Mouse (Mus musculus) cortical plate, adult 2 months (tissue): Measurements from ENCODE around the gene Rnf152. TPM values are rescaled to one million over a fixed set of nuclear protein-coding genes. Genes with fewer than 3 reads are reported as not detected.

ENCODE experiments used
- H3K27ac ChIP-seq: fragments of 200-500 bp; 2 replicates; pipeline ENCODE4 v1.5.1; 2012; ENCODE audit warnings: low read length, control low read depth, inconsistent platforms; ENCODE audit not compliant: insufficient read depth
- H3K4me1 ChIP-seq: fragments of 200-500 bp; 2 replicates; pipeline ENCODE4 v1.6.1; 2011; ENCODE audit warnings: low read length; ENCODE audit not compliant: control insufficient read depth, insufficient read depth
- H3K4me3 ChIP-seq: fragments of 200-500 bp; 2 replicates; pipeline ENCODE4 v1.5.1; 2011; ENCODE audit warnings: mild to moderate bottlenecking, low read length, control low read depth; ENCODE audit not compliant: insufficient read depth
- CTCF ChIP-seq: fragments of 200-500 bp; IDR thresholded peaks from 2 replicates; pipeline ENCODE4 v1.5.1; 2011; ENCODE audit warnings: mild to moderate bottlenecking, control low read depth, low read length; ENCODE audit not compliant: insufficient read depth; ENCODE audit errors: extremely low read depth
- POLR2A ChIP-seq: fragments of 200-500 bp; IDR thresholded peaks from 2 replicates; pipeline ENCODE4 v1.6.1; 2011; ENCODE audit warnings: mild to moderate bottlenecking, low read length, control low read depth; ENCODE audit not compliant: insufficient read depth; ENCODE audit errors: extremely low read depth
- polyA plus RNA-seq: library from polyadenylated mRNA; depleted of rRNA; stranded (reverse); fragments of >200 nt; gene quantifications from 2 replicates; pipeline ENCODE4 v1.2.3, GENCODE M21; 2012

Rnf152 gene
- polyA plus RNA-seq, 1 experiment: 4.2 TPM

- H3K4me1 ChIP-seq: peaks cover 2% of the 10 kb centered on the region; the same call in 1 of the 2 replicates
- TF ChIP-seq CTCF (no peak), POLR2A (no peak)
Observed at GRCm38 (mm10) chr1:105281277-105281676, 75.2 kb downstream of the Rnf152 start.

GRCm38 (mm10) chr1:105280160-105280559 lies 76.3 kb downstream of the Rnf152 start:
- Histone ChIP-seq H3K27ac (no peak overlapping the region), H3K4me3 (no peak overlapping the region), H3K4me1 (peaks cover 3% of the 10 kb centered on the region; the same call in 1 of the 2 replicates)
- TF ChIP-seq POLR2A: no peak
- no peak for TF ChIP-seq CTCF

More at GRCm38 (mm10) chr1:105281277-105281676, 75.2 kb downstream of the Rnf152 start:
- H3K27ac ChIP-seq: no peak overlapping the region
- H3K4me3 ChIP-seq: no peak overlapping the region

- Histone ChIP-seq H3K4me3 (no peak overlapping the region), H3K27ac (no peak overlapping the region), H3K4me1 (peaks cover 4% of the 10 kb centered on the region; the same call in 1 of the 2 replicates)
- TF ChIP-seq CTCF: no peak
- TF ChIP-seq POLR2A: no peak
Observed at GRCm38 (mm10) chr1:105274500-105275194, 81.9 kb downstream of the Rnf152 start.

- Histone ChIP-seq H3K4me1 (peaks cover 4% of the 10 kb centered on the region; the same call in 1 of the 2 replicates), H3K27ac (no peak overlapping the region), H3K4me3 (no peak overlapping the region)
- TF ChIP-seq CTCF (no peak), POLR2A (no peak)
Observed at GRCm38 (mm10) chr1:105271104-105271503, 85.4 kb downstream of the Rnf152 start.

GRCm38 (mm10) chr1:105263283-105264033 lies 93.1 kb downstream of the Rnf152 start:
- H3K4me1 ChIP-seq: no peaks in the 10 kb centered on the region
- TF ChIP-seq CTCF (no peak), POLR2A (no peak)
- H3K27ac ChIP-seq: no peak overlapping the region
- H3K4me3 ChIP-seq: no peak overlapping the region

- Histone ChIP-seq H3K27ac (no peak overlapping the region), H3K4me1 (no peaks in the 10 kb centered on the region), H3K4me3 (no peak overlapping the region)
- no peak for TF ChIP-seq CTCF
- no peak for TF ChIP-seq POLR2A
Observed at GRCm38 (mm10) chr1:105260200-105260599, 96.3 kb downstream of the Rnf152 start.

- TF ChIP-seq POLR2A (no peak), CTCF (no peak)
- Histone ChIP-seq H3K27ac (no peak overlapping the region), H3K4me3 (no peak overlapping the region), H3K4me1 (no peaks in the 10 kb centered on the region)
Observed at GRCm38 (mm10) chr1:105257199-105257598, 99.3 kb downstream of the Rnf152 start.

- Histone ChIP-seq H3K4me3 (no peak overlapping the region), H3K4me1 (no peaks in the 10 kb centered on the region), H3K27ac (no peak overlapping the region)
- TF ChIP-seq CTCF (no peak), POLR2A (no peak)
Observed at GRCm38 (mm10) chr1:105249190-105249589, 107.3 kb downstream of the Rnf152 start.

- H3K4me1 ChIP-seq: no peaks in the 10 kb centered on the region
- TF ChIP-seq POLR2A (no peak), CTCF (no peak)
- H3K4me3 ChIP-seq: no peak overlapping the region
- H3K27ac ChIP-seq: no peak overlapping the region
Observed at GRCm38 (mm10) chr1:105246651-105247050, 109.9 kb downstream of the Rnf152 start.

- no peak overlapping the region for H3K27ac ChIP-seq
- H3K4me3 ChIP-seq: no peak overlapping the region
- TF ChIP-seq CTCF (no peak), POLR2A (no peak)
- H3K4me1 ChIP-seq: no peaks in the 10 kb centered on the region
Observed at GRCm38 (mm10) chr1:105246075-105246574, 110.4 kb downstream of the Rnf152 start.
